Mouse (Mus musculus): ENCODE results near the gene Uba2. TPM values are rescaled to one million over a fixed set of nuclear protein-coding genes. Genes with fewer than 3 reads are reported as not detected.

Gene Uba2
- polyA plus RNA-seq, 1 experiment = 8.8 TPM

GRCm38 (mm10) chr7:34109190-34109589 is 60.2 kb downstream of the Uba2 start:
- Histone ChIP-seq H3K4me1 (no peaks in the 10 kb centered on the region), H3K4me3 (replicated peaks) (no peak overlapping the region), H3K27me3 (replicated peaks) (no peaks in the 10 kb centered on the region), H3K9me3 (no peaks in the 10 kb centered on the region), H3K36me3 (replicated peaks; ENCODE audit: low read length) (no peaks in the 10 kb centered on the region)
- TF ChIP-seq GATA1 (IDR thresholded peaks at IDR 0.05; ENCODE audit: borderline replicate concordance, low read length) (no peak), FLI1 (IDR thresholded peaks at IDR 0.05; ENCODE audit: low read length) (no peak)

- peaks cover 17% of the 10 kb centered on the region for H3K9me3 ChIP-seq
- H3K27me3 ChIP-seq (replicated peaks) = no peaks in the 10 kb centered on the region
- no peak for TF ChIP-seq GATA1 (IDR thresholded peaks at IDR 0.05; ENCODE audit: borderline replicate concordance, low read length)
- TF ChIP-seq FLI1 (IDR thresholded peaks at IDR 0.05; ENCODE audit: low read length) = no peak
- H3K4me1 ChIP-seq = no peaks in the 10 kb centered on the region
- no peak overlapping the region for H3K4me3 ChIP-seq (replicated peaks)
- H3K36me3 ChIP-seq (replicated peaks; ENCODE audit: low read length) = no peaks in the 10 kb centered on the region
Observed at GRCm38 (mm10) chr7:34101276-34101675, 68.1 kb downstream of the Uba2 start.

GRCm38 (mm10) chr7:34100002-34100401 is 69.4 kb downstream of the Uba2 start:
- TF ChIP-seq FLI1 (IDR thresholded peaks at IDR 0.05; ENCODE audit: low read length) (no peak), GATA1 (IDR thresholded peaks at IDR 0.05; ENCODE audit: borderline replicate concordance, low read length) (no peak)
- H3K27me3 ChIP-seq (replicated peaks) = no peaks in the 10 kb centered on the region
- peaks cover 24% of the 10 kb centered on the region for H3K9me3 ChIP-seq

GRCm38 (mm10) chr7:34094911-34095481 is 74.4 kb downstream of the Uba2 start, which contains the start of gene Scgb1b30:
Gene Scgb1b30 (plus strand): TSS chr7:34095431.
- peaks cover 22% of the 10 kb centered on the region for H3K9me3 ChIP-seq
- no peak for TF ChIP-seq FLI1 (IDR thresholded peaks at IDR 0.05; ENCODE audit: low read length)
- no peak for TF ChIP-seq GATA1 (IDR thresholded peaks at IDR 0.05; ENCODE audit: borderline replicate concordance, low read length)
- H3K27me3 ChIP-seq (replicated peaks) = no peaks in the 10 kb centered on the region
- peak within 1 kb of the TSS; percentile 59 for H3K4me3 ChIP-seq (replicated peaks)
- no peaks in the 10 kb centered on the region for H3K4me1 ChIP-seq
- no peaks in the 10 kb centered on the region for H3K36me3 ChIP-seq (replicated peaks; ENCODE audit: low read length)

More at GRCm38 (mm10) chr7:34100002-34100401, 69.4 kb downstream of the Uba2 start:
- Histone ChIP-seq H3K36me3 (replicated peaks; ENCODE audit: low read length) (no peaks in the 10 kb centered on the region), H3K4me1 (no peaks in the 10 kb centered on the region), H3K4me3 (replicated peaks) (no peak overlapping the region)

Other genes with a start within 250 kb of the Uba2 start
- gene Scgb2b26, start 224.6 kb downstream of the Uba2 start, polyA plus RNA-seq (2012; ENCODE audit: insufficient read depth, low replicate concordance) = not detected in 2 replicates
- gene Scgb2b27, start 155.7 kb downstream of the Uba2 start, polyA plus RNA-seq (2012; ENCODE audit: insufficient read depth, low replicate concordance) = not detected in 2 replicates
- not detected in 2 replicates for gene Scgb1b27, start 148.1 kb downstream of the Uba2 start, polyA plus RNA-seq (2012; ENCODE audit: insufficient read depth, low replicate concordance)
- gene Scgb1b30, start 74.2 kb downstream of the Uba2 start, polyA plus RNA-seq (2012; ENCODE audit: insufficient read depth, low replicate concordance) = not detected in 2 replicates
- gene Wtip, start 36.3 kb downstream of the Uba2 start, polyA plus RNA-seq (2012; ENCODE audit: insufficient read depth, low replicate concordance) = 1.2 and 1.7 TPM in 2 replicates
- gene Pdcd2l, start 27.1 kb upstream of the Uba2 start, polyA plus RNA-seq (2012; ENCODE audit: insufficient read depth, low replicate concordance) = 4.0 and 6.7 TPM in 2 replicates
- gene Gpi1, start 60.7 kb upstream of the Uba2 start, polyA plus RNA-seq (2012; ENCODE audit: insufficient read depth, low replicate concordance) = 1,962 and 3,728 TPM in 2 replicates
- gene Gm6096, start 81.4 kb upstream of the Uba2 start, polyA plus RNA-seq (2012; ENCODE audit: insufficient read depth, low replicate concordance) = not detected in 2 replicates
- 3.4 and 6.2 TPM in 2 replicates for gene 4931406P16Rik, start 144.0 kb upstream of the Uba2 start, polyA plus RNA-seq (2012; ENCODE audit: insufficient read depth, low replicate concordance)
- gene Lsm14a, start 223.7 kb upstream of the Uba2 start, polyA plus RNA-seq (2012; ENCODE audit: insufficient read depth, low replicate concordance) = 3.0 and 16.9 TPM in 2 replicates